Mouse (Mus musculus): ENCODE measurements around the gene Krtcap2. TPM values are rescaled to one million over a fixed set of nuclear protein-coding genes. Genes with fewer than 3 reads are reported as not detected.
A peak's percentile ranks its signal among the peaks of the same experiment; 100 is the strongest.

Gene Krtcap2
- polyA plus RNA-seq, 1 experiment = 183 TPM

DNA sequence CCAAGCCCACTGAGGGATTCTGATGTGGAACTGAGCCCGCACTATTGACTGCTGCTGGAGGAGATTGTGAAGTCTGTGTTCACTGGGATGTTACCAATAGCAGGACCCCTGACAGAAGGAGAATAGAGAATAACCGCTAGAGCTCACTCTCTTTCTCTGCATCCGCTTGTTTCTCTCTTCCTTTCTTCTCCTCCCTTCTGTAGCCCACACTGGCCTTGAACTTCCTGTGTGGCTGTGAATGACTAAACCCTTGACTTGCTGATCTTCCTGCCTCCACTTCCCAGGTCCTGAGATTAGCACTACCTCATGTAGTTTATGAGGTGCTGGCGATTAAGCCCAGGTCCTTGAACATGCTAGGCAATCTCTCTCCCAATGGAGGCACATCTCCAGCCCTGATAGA, 1.7 kb downstream of the Krtcap2 start:
- Histone ChIP-seq H3K36me3 (ENCODE audit: control insufficient read depth, insufficient read depth, low read length) (no peaks in the 10 kb centered on the region), H3K27ac (ENCODE audit: control insufficient read depth, insufficient read depth, low read length) (no peak overlapping the region), H3K27me3 (ENCODE audit: control insufficient read depth, insufficient read depth, low read length) (no peaks in the 10 kb centered on the region), H3K4me3 (ENCODE audit: control insufficient read depth, insufficient read depth, low read length) (no peak overlapping the region), H3K4me1 (replicated peaks; ENCODE audit: control insufficient read depth, insufficient read depth, low read length) (peaks cover 49% of the 10 kb centered on the region)
- no peak for DNase-seq
- WGBS = 50% methylated on average over 4 of the region's 4 CpGs
- TF ChIP-seq POLR2A (IDR thresholded peaks at IDR 0.05; ENCODE audit: control insufficient read depth, extremely low read depth, insufficient read depth, low read length, poor library complexity) (no peak), CTCF (IDR thresholded peaks at IDR 0.05; ENCODE audit: borderline replicate concordance, control insufficient read depth, extremely low read depth, insufficient read depth, low read length, poor library complexity) (no peak)

DNA sequence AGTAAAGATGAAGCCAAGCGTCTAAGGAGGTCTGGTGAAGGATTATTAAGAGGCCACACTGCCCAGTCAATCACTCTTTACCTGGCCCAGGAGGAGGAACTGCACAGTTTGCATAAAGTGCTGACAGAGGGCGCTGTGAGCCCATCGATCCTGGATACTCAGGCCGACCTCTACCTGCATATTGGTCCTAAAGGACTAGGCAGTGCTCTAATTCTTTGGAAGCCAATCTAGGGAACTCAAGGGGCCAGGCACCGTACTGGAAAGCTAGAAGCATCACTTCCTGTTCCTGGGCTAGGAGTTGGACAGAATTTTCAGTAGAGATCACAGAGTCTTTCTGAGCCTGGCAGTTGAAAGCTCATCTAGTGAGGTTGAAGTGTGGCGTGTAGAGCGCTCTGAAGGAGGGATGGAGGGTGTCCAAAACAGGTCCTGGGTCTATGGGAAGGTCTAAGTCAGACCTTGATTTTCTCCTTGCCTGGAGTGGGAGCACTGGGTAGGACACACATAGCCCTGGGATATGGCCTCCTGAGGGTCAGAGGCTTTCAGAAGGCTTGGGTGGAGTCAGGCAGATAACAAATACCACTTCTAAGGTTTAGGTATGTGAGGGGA, 4.8 kb downstream of the Krtcap2 start:
- Histone ChIP-seq H3K36me3 (ENCODE audit: control insufficient read depth, insufficient read depth, low read length) (no peaks in the 10 kb centered on the region), H3K4me3 (ENCODE audit: control insufficient read depth, insufficient read depth, low read length) (no peak overlapping the region), H3K27me3 (ENCODE audit: control insufficient read depth, insufficient read depth, low read length) (no peaks in the 10 kb centered on the region), H3K27ac (ENCODE audit: control insufficient read depth, insufficient read depth, low read length) (peak overlapping the region; percentile 39; the same call in 1 of the 2 replicates), H3K4me1 (replicated peaks; ENCODE audit: control insufficient read depth, insufficient read depth, low read length) (peaks cover 31% of the 10 kb centered on the region)
- TF ChIP-seq POLR2A (IDR thresholded peaks at IDR 0.05; ENCODE audit: control insufficient read depth, extremely low read depth, insufficient read depth, low read length, poor library complexity) (no peak), CTCF (IDR thresholded peaks at IDR 0.05; ENCODE audit: borderline replicate concordance, control insufficient read depth, extremely low read depth, insufficient read depth, low read length, poor library complexity) (peak; percentile 22; the same call in 1 of the 2 replicates)
- 13% methylated on average over 7 of the region's 7 CpGs for WGBS
- DNase-seq = peak; percentile 72

DNA sequence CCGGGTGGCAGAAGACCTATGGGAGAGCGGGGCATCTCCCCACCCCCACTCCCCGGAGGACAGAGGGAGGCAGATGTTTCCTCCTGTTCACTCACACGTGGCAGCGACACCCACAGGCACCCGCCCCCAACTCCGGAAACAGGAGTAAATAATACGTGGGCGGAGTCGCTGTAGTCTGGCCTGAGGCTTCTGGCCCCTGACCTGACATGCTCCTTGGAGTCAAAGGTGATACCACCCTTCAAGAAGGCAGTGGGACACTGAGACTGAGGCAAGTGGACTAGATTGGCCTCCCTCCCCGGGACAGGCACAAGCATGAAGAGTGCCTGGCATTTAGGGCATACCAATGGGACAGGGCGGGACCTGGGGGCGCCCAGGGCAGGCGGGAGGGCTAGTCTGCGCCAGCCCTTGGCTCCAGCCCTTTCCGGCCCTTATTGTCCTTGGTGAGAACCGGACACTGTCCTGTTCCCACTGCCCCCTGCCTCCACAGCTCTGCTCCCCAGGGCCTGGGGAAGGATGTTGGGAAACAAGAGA, 5.7 kb downstream of the Krtcap2 start:
- H3K4me1 ChIP-seq (replicated peaks; ENCODE audit: control insufficient read depth, insufficient read depth, low read length) = peaks cover 28% of the 10 kb centered on the region
- no peak overlapping the region for H3K27ac ChIP-seq (ENCODE audit: control insufficient read depth, insufficient read depth, low read length)
- H3K36me3 ChIP-seq (ENCODE audit: control insufficient read depth, insufficient read depth, low read length) = no peaks in the 10 kb centered on the region
- no peaks in the 10 kb centered on the region for H3K27me3 ChIP-seq (ENCODE audit: control insufficient read depth, insufficient read depth, low read length)
- TF ChIP-seq CTCF (IDR thresholded peaks at IDR 0.05; ENCODE audit: borderline replicate concordance, control insufficient read depth, extremely low read depth, insufficient read depth, low read length, poor library complexity) (no peak), POLR2A (IDR thresholded peaks at IDR 0.05; ENCODE audit: control insufficient read depth, extremely low read depth, insufficient read depth, low read length, poor library complexity) (no peak)
- peak; percentile 81 for DNase-seq
- peak overlapping the region; percentile 46 for H3K4me3 ChIP-seq (ENCODE audit: control insufficient read depth, insufficient read depth, low read length)
- 3% methylated on average over 17 of the region's 17 CpGs for WGBS

DNA sequence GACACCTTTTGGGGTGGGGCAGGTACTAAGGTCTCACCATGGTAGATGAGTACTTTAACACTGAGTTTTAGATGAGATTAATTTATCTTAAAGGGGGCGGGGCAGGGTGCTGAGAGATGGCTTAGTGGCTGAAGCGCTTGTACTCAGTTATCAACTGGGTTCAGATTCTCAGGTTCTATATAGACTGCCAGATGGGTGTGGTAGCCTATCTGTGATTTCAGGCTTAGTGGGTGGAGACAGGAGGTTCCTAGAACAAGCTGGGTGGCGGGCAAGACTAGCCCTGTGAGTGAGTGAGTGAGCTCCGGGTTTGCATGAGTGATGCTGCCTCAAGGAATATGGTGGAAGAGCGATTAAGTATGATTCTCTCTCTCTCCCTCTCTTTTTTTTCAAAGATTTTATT, 9.2 kb downstream of the Krtcap2 start:
- TF ChIP-seq POLR2A (IDR thresholded peaks at IDR 0.05; ENCODE audit: control insufficient read depth, extremely low read depth, insufficient read depth, low read length, poor library complexity) (no peak), CTCF (IDR thresholded peaks at IDR 0.05; ENCODE audit: borderline replicate concordance, control insufficient read depth, extremely low read depth, insufficient read depth, low read length, poor library complexity) (no peak)
- H3K4me3 ChIP-seq (ENCODE audit: control insufficient read depth, insufficient read depth, low read length) = no peak overlapping the region
- no peaks in the 10 kb centered on the region for H3K36me3 ChIP-seq (ENCODE audit: control insufficient read depth, insufficient read depth, low read length)
- H3K27ac ChIP-seq (ENCODE audit: control insufficient read depth, insufficient read depth, low read length) = no peak overlapping the region
- no peaks in the 10 kb centered on the region for H3K27me3 ChIP-seq (ENCODE audit: control insufficient read depth, insufficient read depth, low read length)
- H3K4me1 ChIP-seq (replicated peaks; ENCODE audit: control insufficient read depth, insufficient read depth, low read length) = peaks cover 18% of the 10 kb centered on the region
- DNase-seq = no peak
- WGBS = 95% methylated on average over 5 of the region's 5 CpGs

DNA sequence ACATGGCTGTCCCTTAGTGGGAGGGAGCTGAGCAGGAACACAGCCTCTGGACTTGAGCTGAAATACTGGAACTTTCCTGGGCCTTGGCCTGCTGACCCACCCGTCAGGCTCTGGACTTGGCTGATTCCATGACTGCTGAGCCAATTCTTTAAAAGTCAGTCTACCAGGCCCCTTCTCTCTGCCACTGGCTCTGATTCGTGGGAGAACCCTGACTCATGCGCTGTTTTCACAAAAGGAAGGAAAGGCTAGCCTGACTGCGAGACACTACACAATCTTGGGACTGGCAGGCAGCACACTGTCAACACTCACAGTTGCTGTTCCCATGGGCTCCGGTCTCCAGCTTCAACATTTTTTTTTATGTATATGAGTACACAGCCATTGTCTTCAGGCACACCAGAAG, 10.4 kb downstream of the Krtcap2 start:
- WGBS = 83% methylated on average over 5 of the region's 5 CpGs
- no peaks in the 10 kb centered on the region for H3K27me3 ChIP-seq (ENCODE audit: control insufficient read depth, insufficient read depth, low read length)
- no peak for TF ChIP-seq POLR2A (IDR thresholded peaks at IDR 0.05; ENCODE audit: control insufficient read depth, extremely low read depth, insufficient read depth, low read length, poor library complexity)
- TF ChIP-seq CTCF (IDR thresholded peaks at IDR 0.05; ENCODE audit: borderline replicate concordance, control insufficient read depth, extremely low read depth, insufficient read depth, low read length, poor library complexity) = no peak
- peaks cover 10% of the 10 kb centered on the region for H3K4me1 ChIP-seq (replicated peaks; ENCODE audit: control insufficient read depth, insufficient read depth, low read length)
- no peaks in the 10 kb centered on the region for H3K36me3 ChIP-seq (ENCODE audit: control insufficient read depth, insufficient read depth, low read length)
- no peak overlapping the region for H3K4me3 ChIP-seq (ENCODE audit: control insufficient read depth, insufficient read depth, low read length)
- H3K27ac ChIP-seq (ENCODE audit: control insufficient read depth, insufficient read depth, low read length) = no peak overlapping the region
- DNase-seq = no peak

DNA sequence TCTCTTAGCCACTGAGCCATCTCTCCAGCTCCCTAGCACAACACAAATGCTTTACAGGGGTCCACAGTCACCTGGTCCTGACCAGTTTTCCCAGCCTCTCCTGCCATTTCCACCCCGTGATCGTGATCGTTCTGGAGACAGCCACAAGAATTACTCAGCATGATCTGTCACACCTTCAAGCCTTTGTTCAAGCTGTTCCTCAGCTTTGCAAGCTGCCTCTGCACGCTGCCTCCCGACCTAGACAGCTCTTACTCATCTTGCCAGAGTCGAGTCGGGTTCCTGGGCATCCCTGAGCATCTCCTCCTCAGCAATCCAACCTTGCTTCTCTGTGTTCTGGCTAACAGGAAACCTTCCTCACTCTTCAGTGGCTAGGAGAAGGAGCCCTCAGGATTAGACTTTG, 13.3 kb downstream of the Krtcap2 start, which contains the start of gene Dpm3:
Dpm3 (plus strand) TSS at position 283 of the 400 bp plus-strand sequence.
- Histone ChIP-seq H3K27me3 (ENCODE audit: control insufficient read depth, insufficient read depth, low read length) (no peaks in the 10 kb centered on the region), H3K4me3 (ENCODE audit: control insufficient read depth, insufficient read depth, low read length) (no peak within 1 kb of the TSS), H3K4me1 (replicated peaks; ENCODE audit: control insufficient read depth, insufficient read depth, low read length) (no peaks in the 10 kb centered on the region), H3K27ac (ENCODE audit: control insufficient read depth, insufficient read depth, low read length) (no peak within 1 kb of the TSS), H3K36me3 (ENCODE audit: control insufficient read depth, insufficient read depth, low read length) (no peaks in the 10 kb centered on the region)
- no peak for TF ChIP-seq POLR2A (IDR thresholded peaks at IDR 0.05; ENCODE audit: control insufficient read depth, extremely low read depth, insufficient read depth, low read length, poor library complexity)
- no peak for TF ChIP-seq CTCF (IDR thresholded peaks at IDR 0.05; ENCODE audit: borderline replicate concordance, control insufficient read depth, extremely low read depth, insufficient read depth, low read length, poor library complexity)
- 79% methylated on average over 7 of the region's 7 CpGs for WGBS
- DNase-seq = no peak

Measured in thymus, adult 2 months (tissue).